Comparison of ENCODE assay signal across 22 mouse cellular contexts in the genomic region with DNA sequence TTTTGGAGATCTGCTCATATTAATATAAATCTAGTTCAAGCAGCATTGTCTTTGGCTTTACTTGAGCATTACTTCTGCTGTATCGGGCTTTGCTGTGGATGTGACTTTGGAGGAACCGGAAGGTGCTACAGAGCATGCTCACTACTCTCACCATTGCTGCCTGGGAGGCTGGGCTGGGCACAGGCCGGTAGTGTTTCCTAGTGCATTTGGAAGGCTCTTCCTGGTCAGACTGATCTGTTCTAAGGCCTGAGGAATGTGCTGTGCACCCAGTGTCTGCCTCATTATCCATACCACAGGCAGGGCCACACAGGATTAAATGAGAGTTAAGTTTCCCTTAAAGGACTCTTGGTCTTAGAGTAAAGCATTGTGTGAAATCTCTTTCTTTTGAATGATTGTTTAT.
A peak's percentile ranks its signal among the peaks of the same experiment; 100 is the strongest.
DNase-seq lines count a peak whose midpoint lies in the region; TF ChIP-seq lines count a peak whose summit lies in the region.
"Had no signal": no experiment of that assay in that cellular context is flagged by ENCODE, and none has a peak within 500 bp of the region (broad histone marks: within the 10 kb centered on the region; RNA-seq: fewer than 3 reads in every experiment).

No protein-coding gene starts in this region.

- TF ChIP-seq RAD21 in MEL (IDR thresholded peaks at IDR 0.05; ENCODE audit: low read depth, low read length): no peak

- TF ChIP-seq POLR2A in MEL (IDR thresholded peaks at IDR 0.05; ENCODE audit: control insufficient read depth in 1 of 2, insufficient read depth in 1 of 2, low read depth in 1 of 2, low read length in 2 of 2, poor library complexity in 1 of 2) (no peak), myocyte (IDR thresholded peaks at IDR 0.05; ENCODE audit: insufficient read length, low read depth) (no peak)

- TF ChIP-seq CTCF in MEL (IDR thresholded peaks at IDR 0.05 in 2 of 3, conservative IDR thresholded peaks at IDR 0.05 in 1 of 3; ENCODE audit: control insufficient read depth in 1 of 3, insufficient read depth in 1 of 3, low read depth in 2 of 3, low read length in 3 of 3, poor library complexity in 1 of 3, severe bottlenecking in 1 of 3): no peak

- H3K4me3 ChIP-seq in heart, embryonic 10.5 days: no peak overlapping the region
- H3K4me3 ChIP-seq in MEL (ENCODE audit: control insufficient read depth in 1 of 2, insufficient read depth in 1 of 2, low read depth in 2 of 2, low read length in 2 of 2): peak overlapping the region; percentile 15 to 73; a peak in 2 of 4 replicates
- no peak overlapping the region for H3K4me3 ChIP-seq in myocyte
- H3K4me3 ChIP-seq: embryonic facial prominence, embryonic 13.5 days; embryonic facial prominence, embryonic 15.5 days; erythroblast, embryonic 14.5 days; forebrain, embryonic 10.5 days; forebrain, embryonic 12.5 days had no signal

- H3K27me3 ChIP-seq in heart, embryonic 10.5 days (ENCODE audit: insufficient read depth, poor library complexity, severe bottlenecking): no peaks in the 10 kb centered on the region
- H3K27me3 ChIP-seq in MEL (ENCODE audit: control insufficient read depth in 1 of 2, insufficient read depth in 2 of 2, low read length in 2 of 2) (no peaks in the 10 kb centered on the region), myocyte (ENCODE audit: control insufficient read depth, insufficient read depth, insufficient read length) (no peaks in the 10 kb centered on the region)
- H3K27me3 ChIP-seq: embryonic facial prominence, embryonic 13.5 days; embryonic facial prominence, embryonic 15.5 days; forebrain, embryonic 12.5 days had no signal

- no peak overlapping the region for H3ac ChIP-seq in myocyte (ENCODE audit: control insufficient read depth, insufficient read length)

- H3K4me2 ChIP-seq in myocyte (ENCODE audit: low read depth): peak overlapping the region; percentile 28
- H3K4me2 ChIP-seq: embryonic facial prominence, embryonic 13.5 days; embryonic facial prominence, embryonic 15.5 days; forebrain, embryonic 12.5 days had no signal

- H3K9me3 ChIP-seq in heart, embryonic 10.5 days: no peaks in the 10 kb centered on the region
- H3K9me3 ChIP-seq in MEL (replicated peaks; ENCODE audit: insufficient read depth, low read length): no peaks in the 10 kb centered on the region
- H3K9me3 ChIP-seq: embryonic facial prominence, embryonic 13.5 days; embryonic facial prominence, embryonic 15.5 days; forebrain, embryonic 10.5 days; forebrain, embryonic 12.5 days had no signal

- no peak for TF ChIP-seq EP300 in MEL (IDR thresholded peaks at IDR 0.05; ENCODE audit: low read depth in 1 of 2, low read length in 2 of 2)

- H3K9ac ChIP-seq in MEL (ENCODE audit: control insufficient read depth, low read depth, low read length, poor library complexity, severe bottlenecking): peak overlapping the region; percentile 76
- H3K9ac ChIP-seq: embryonic facial prominence, embryonic 13.5 days; embryonic facial prominence, embryonic 15.5 days; forebrain, embryonic 12.5 days had no signal

- peaks cover 22% of the 10 kb centered on the region; the same call in 1 of the 2 replicates for H3K4me1 ChIP-seq in heart, embryonic 10.5 days
- peaks cover 12 to 40% of the 10 kb centered on the region in 2 experiments for H3K4me1 ChIP-seq in MEL (ENCODE audit: control insufficient read depth in 1 of 2, insufficient read depth in 2 of 2, low read length in 2 of 2)
- H3K4me1 ChIP-seq: forebrain, embryonic 12.5 days had no signal

- peaks cover 4% of the 10 kb centered on the region; the same call in 1 of the 2 replicates for H3K36me3 ChIP-seq in heart, embryonic 10.5 days
- H3K36me3 ChIP-seq in MEL (ENCODE audit: control insufficient read depth in 1 of 2, insufficient read depth in 2 of 2, low read length in 2 of 2) (peaks cover 0 to 46% of the 10 kb centered on the region in 2 experiments; a peak in 3 of 4 replicates), myocyte (ENCODE audit: control insufficient read depth, insufficient read depth) (no peaks in the 10 kb centered on the region)
- H3K36me3 ChIP-seq: embryonic facial prominence, embryonic 15.5 days; forebrain, embryonic 12.5 days had no signal

- H3K27ac ChIP-seq in heart, embryonic 10.5 days: no peak overlapping the region
- peak overlapping the region; percentile 99 for H3K27ac ChIP-seq in MEL (ENCODE audit: control insufficient read depth, low read depth, low read length)
- H3K27ac ChIP-seq: embryonic facial prominence, embryonic 13.5 days; embryonic facial prominence, embryonic 15.5 days; forebrain, embryonic 10.5 days; forebrain, embryonic 12.5 days had no signal

- peak; percentile 90 for DNase-seq in heart, adult 11 months
- DNase-seq in heart, embryonic 10.5 days (ENCODE audit: low spot score): no peak
- peak; percentile 56 for DNase-seq in 3134 (ENCODE audit: extremely low read depth, insufficient read length, low spot score)
- DNase-seq in MEL (ENCODE audit: low read depth, low spot score): peak; percentile 36
- no peak for DNase-seq in urinary bladder, postnatal 4 days (ENCODE audit: low spot score in 2 of 2)
- DNase-seq in right cerebral cortex, postnatal 4 days: no peak
- DNase-seq: adrenal gland, adult 2 months; adrenal gland, postnatal 10 days; adrenal gland, postnatal 25 days; cerebellum, adult 11 months; cerebellum, adult 18-20 months; cerebellum, adult 8-10 months; cerebellum, adult 9-11 months; cerebellum, postnatal 14 days; cerebellum, postnatal 36 days; embryo, embryonic 11 days had no signal

- 76% methylated on average over 3 of the region's 3 CpGs for WGBS in heart, embryonic 10.5 days

- H3K79me2 ChIP-seq in MEL (ENCODE audit: control insufficient read depth, insufficient read depth, low read length, poor library complexity) (peaks cover 12% of the 10 kb centered on the region), myocyte (ENCODE audit: control insufficient read depth, insufficient read depth) (peaks cover 14% of the 10 kb centered on the region)

TF ChIP-seq in MEL, 35 proteins besides CTCF, POLR2A, EP300 and RAD21:
- TF ChIP-seq NRF1 (IDR thresholded peaks at IDR 0.05; ENCODE audit: insufficient read depth, low read depth, low read length, poor library complexity, severe bottlenecking) (0 out of 2 replicates have a peak, but pooled peaks have one; percentile 13), TCF12 (IDR thresholded peaks at IDR 0.05; ENCODE audit: low read depth, low read length) (no peak), ZMIZ1 (IDR thresholded peaks at IDR 0.05; ENCODE audit: low read depth, low read length) (0 out of 2 replicates have a peak, but pooled peaks have one; percentile 17), POLR2AphosphoS5 (IDR thresholded peaks at IDR 0.05; ENCODE audit: borderline replicate concordance, low read depth, low read length) (no peak), MEF2A (IDR thresholded peaks at IDR 0.05; ENCODE audit: extremely low read depth, insufficient replicate concordance, low read depth, low read length, poor library complexity, severe bottlenecking) (no peak)
TF ChIP-seq in MEL: peak in this region for 2.

TF ChIP-seq in myocyte, 11 proteins besides CTCF, POLR2A, EP300 and RAD21:
- no peak for TF ChIP-seq SRF (IDR thresholded peaks at IDR 0.05; ENCODE audit: control insufficient read depth, insufficient read length, low read depth)
- TF ChIP-seq POLR2AphosphoS2 (IDR thresholded peaks at IDR 0.05; ENCODE audit: insufficient read length, low read depth): no peak
- no peak for TF ChIP-seq TCF12 (IDR thresholded peaks at IDR 0.05; ENCODE audit: insufficient read depth, poor library complexity, severe bottlenecking)
- no peak for TF ChIP-seq CEBPB (IDR thresholded peaks at IDR 0.05; ENCODE audit: insufficient read depth, poor library complexity, severe bottlenecking)
- no peak for TF ChIP-seq MAX (IDR thresholded peaks at IDR 0.05; ENCODE audit: low read depth)
- no peak for TF ChIP-seq MYOD1 (IDR thresholded peaks at IDR 0.05; ENCODE audit: control insufficient read depth in 1 of 3, insufficient read length in 2 of 3, low read depth in 2 of 3)
- no peak for TF ChIP-seq MYOG (IDR thresholded peaks at IDR 0.05; ENCODE audit: control insufficient read depth in 1 of 3, insufficient read depth in 1 of 3, insufficient read length in 2 of 3, low read depth in 2 of 3)
- no peak for TF ChIP-seq REST (IDR thresholded peaks at IDR 0.05; ENCODE audit: insufficient read depth, insufficient read length)
- TF ChIP-seq USF1 (IDR thresholded peaks at IDR 0.05; ENCODE audit: low read depth): no peak

Comparison
In these comparisons a context has a peak if more than half of its experiments do, and no peak if none do; other contexts are left out.
1. DNase-seq: peak in heart, adult 11 months (single experiment), 3134 (single experiment) and MEL (single experiment); none in heart, embryonic 10.5 days (single experiment), urinary bladder, postnatal 4 days (0 of 2) and right cerebral cortex, postnatal 4 days (single experiment).
2. H3K4me3 ChIP-seq: peak in MEL (2 of 2); none in heart, embryonic 10.5 days (single experiment) and myocyte (single experiment).